Mouse (Mus musculus): ENCODE measurements around the gene Ube2dnl1.

Ube2dnl1 gene

GRCm38 (mm10) chrX:114904712-114905111 lies at the start of gene Ube2dnl1:
Ube2dnl1 (plus strand) TSS chrX:114905012.
- no peak for DNase-seq (ENCODE audit: inconsistent age in 2 of 2, low spot score in 1 of 2)

- no peak for DNase-seq (ENCODE audit: inconsistent age in 2 of 2, low spot score in 1 of 2)
Measured at GRCm38 (mm10) chrX:114895489-114895888, 9.3 kb upstream of the Ube2dnl1 start.

GRCm38 (mm10) chrX:114897506-114897905 lies 7.3 kb upstream of the Ube2dnl1 start:
- no peak for DNase-seq (ENCODE audit: inconsistent age in 2 of 2, low spot score in 1 of 2)

- DNase-seq (ENCODE audit: inconsistent age in 2 of 2, low spot score in 1 of 2): no peak
Measured at GRCm38 (mm10) chrX:114903391-114903790, 1.4 kb upstream of the Ube2dnl1 start.

GRCm38 (mm10) chrX:114907282-114907681 lies 2.5 kb downstream of the Ube2dnl1 start, which contains the start of gene Ube2dnl2:
Ube2dnl2 (plus strand) TSS chrX:114907582.
- DNase-seq (ENCODE audit: inconsistent age in 2 of 2, low spot score in 1 of 2): no peak

- no peak for DNase-seq (ENCODE audit: inconsistent age in 2 of 2, low spot score in 1 of 2)
Measured at GRCm38 (mm10) chrX:114955066-114955465, 50.3 kb downstream of the Ube2dnl1 start.
